Mouse (Mus musculus): ENCODE measurements around the gene Mrtfb.

DNA sequence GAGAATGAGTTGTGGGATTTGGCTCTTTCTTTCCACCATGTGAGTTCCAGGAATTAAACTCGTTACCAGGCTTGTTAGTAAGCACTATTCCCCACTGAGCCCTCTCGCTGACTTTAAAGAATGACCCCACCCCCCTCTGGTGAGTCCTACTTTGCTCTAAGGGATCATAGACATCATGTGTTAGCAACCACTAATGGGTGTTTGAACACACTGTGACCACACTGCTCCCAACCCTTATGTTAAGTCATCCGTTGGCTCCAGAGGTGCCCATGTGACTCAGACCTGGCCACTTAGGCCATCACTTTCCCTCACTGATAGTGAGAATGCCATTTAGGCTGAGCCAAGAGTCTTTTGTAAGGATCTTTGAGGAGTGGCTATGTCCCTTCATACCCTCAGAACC, 48.2 kb upstream of the Mrtfb start:
- TF ChIP-seq CTCF (IDR thresholded peaks at IDR 0.05) (no peak), EP300 (IDR thresholded peaks at IDR 0.05; ENCODE audit: insufficient read depth, low read depth, low read length) (peak; percentile 83), POLR2A (IDR thresholded peaks at IDR 0.05; ENCODE audit: insufficient read depth, low read depth, low read length) (no peak)

Measured in heart, adult 2 months (tissue).